Mouse (Mus musculus) left cerebral cortex, adult 11 months (tissue): Measurements from ENCODE around the gene Lrmda.

Source experiments
- DNase-seq: peaks from one replicate; pipeline ENCODE4 v3.0.0; 2022; ENCODE audit warnings: low spot score

Gene Lrmda

DNA sequence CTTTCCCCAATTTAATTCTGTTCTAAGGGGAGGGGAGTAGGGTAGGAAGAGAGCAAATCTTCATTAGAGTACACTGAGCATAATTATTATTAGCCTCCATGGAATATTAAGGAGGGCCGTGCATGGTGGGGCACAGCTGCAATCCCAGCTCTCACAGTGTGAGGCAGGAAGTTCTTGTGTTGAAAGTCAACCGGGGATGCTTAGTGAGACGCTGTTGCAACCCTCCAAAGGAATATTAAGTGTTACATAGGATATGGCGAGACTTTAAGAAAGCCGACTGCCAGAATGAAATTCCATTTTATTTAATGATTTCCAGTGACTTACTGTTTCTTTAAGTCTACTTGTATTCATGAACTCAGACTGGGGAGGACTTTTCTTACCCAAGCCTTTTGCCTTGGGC lies 23.9 kb downstream of the Lrmda start:
- DNase-seq, result no peak

DNA sequence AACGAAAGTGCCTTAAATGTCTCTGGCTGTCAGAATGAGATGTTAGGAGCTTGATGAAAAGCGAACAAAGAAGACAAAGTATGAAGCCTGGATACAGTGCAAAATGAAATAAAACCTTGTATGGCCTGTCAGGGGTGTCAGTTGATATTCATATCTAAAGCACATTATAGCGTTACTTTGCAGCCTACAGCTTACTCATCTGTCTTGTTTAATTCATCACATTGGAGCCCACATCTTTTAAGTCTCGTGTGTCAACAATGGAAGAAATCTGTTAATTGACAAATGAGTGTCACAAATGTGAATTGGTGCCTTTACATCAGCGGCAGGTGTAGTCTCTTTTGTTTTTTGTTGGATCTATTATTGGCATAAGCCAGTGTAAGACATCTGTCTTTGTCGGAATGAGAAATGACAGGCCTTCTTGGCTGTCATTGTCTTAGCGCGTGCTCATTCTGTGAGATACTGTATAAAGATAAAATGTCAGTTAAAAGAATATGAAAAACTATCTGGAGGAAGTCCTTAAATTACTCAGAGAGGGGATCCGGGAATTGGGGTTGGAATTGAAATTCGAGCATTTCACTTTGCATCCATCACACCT lies 26.8 kb downstream of the Lrmda start:
- DNase-seq, result no peak

DNA sequence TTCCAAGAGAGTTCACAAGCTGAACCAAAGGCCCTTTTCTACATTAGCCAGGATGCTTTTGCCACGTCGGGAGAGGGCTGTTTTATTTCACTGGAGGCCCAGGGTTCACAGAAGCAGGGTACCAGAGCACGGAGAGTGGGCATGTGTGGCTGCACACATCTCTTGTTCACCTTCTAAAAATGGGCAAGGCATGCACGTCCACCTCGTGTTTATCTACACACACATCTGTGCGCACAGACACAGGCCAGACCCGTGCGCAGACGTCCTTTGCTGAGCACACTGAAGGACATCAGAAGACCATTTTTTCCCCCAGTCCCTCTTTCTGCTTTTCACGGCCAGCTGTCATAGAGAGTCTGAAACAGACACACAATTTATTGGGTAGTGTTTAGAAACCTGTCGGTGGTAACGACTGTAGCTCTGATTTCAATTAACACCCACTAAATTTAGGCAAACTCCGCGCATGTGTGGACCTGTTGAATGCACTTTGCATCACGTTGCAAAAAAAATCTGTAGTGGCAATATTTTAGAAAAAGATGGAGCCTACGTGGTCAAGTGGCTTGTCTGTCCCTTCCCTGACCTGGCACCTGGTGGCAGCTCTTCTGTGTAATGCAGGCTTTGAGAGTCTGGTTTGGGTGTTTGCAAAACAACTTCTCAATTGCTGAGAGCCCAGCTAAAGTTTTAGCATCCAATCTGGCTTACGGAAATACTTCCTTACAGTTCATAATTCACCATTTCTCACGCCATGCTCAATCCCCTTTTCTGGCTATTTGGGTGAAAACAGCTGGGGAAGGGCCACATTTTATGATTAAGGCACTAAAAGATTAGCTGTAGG lies 28.8 kb downstream of the Lrmda start:
- no peak for DNase-seq

DNA sequence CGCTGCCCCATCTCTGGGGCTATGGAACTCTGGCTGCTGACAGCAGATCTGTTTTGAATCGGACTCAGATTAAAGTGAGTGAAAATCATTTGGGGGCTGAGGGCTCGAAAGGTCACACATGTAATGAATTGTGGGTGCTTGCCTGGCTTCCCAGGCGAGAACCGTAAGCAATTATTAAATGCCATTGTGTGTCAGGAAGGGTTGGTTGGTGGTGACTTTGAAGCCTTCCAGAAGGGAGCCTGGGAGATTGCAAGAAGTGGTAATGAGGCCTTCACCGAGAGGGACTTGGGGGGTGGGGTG lies 29.3 kb downstream of the Lrmda start:
- no peak for DNase-seq

DNA sequence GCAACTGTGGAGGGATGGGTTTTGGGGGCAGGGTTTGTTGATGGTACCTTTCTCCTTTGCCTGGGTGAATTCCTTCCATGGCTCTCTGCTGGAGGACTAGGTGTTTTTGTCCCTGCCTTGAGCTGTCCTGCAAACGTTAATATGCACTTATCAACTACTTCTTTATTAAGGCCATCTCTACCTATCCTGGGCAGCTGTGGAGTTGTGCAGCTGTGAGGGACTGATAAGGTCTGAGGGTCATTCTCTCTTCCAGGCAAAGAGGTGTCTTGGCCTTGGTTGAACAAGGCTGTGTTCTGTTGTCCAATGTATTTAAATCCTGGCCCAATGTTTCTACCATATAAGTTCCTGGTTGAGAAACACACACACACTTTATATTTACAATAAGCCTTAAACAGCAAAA lies 29.8 kb downstream of the Lrmda start:
- DNase-seq, result no peak

DNA sequence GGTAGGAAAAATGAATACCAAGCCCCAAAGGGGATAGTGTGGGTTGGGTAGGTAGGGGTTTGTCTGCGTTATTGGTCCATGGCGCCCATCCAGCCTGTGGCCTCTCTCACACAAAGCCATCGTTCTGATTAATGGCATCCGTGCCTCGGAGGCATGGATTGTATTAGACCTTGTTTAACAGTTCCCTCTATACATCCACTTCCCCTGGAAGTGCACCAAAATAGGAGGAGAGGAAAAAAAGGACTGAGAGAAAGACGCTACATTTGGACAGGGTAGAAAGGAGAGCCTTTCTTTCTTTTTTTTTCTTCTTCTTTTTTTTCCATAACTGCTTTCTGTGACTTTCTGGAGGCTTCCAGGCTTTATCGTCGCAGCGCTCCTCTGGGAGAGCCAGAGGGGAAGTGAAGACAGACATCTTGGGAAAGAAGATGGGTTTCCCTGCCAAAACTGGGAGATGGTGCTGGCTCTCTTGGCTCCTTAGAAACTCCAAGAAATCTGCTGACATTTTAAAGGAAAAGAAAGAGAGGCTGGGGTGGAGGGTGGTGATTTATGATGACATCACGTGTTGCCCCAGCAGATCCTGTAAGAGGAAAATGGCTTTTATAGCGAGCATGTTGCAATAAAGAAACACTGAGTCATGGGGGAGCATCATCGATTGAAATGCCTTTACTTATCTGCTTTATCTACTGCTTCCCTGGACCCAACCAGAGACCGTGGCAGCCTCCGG lies 32.6 kb downstream of the Lrmda start:
- no peak for DNase-seq

DNA sequence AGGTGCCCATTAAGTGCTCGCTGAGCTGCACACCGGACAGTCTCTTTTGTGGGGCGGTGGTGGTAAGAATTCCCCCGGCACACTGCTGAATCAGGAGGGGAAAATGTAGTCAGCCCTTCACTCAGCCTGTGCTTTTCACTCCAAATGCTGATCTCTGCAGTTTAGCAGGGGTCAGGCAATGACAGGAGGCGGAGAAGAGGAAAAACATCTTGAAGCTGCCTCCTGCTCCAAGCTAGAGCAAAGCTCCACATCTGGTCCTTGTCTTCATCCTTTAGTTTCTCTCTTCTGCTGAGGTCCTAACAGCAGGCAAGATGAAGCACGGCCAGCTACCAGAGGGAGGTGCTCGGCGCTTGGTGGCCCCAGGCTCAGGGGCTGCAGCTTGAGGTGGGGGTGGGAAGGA lies 36.1 kb downstream of the Lrmda start:
- no peak for DNase-seq

DNA sequence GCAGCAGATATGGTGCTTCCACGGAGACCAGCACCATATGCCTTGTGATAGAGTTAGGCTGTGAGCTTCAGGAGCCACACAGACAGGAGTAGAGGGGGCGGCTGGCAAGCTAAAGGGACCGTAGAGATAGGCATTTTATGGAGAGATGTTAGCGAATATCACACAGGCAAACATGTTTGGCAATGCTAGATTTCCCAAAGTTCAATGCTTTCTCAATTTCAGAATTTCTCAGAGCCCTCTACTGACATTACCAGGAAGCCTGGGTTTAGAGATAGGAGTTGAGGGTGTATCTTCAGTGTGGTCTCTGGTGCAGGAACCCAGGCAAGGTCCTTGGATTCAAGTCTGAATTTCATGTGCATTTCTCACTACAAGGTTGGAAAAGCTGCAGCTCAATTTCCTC lies 36.7 kb downstream of the Lrmda start:
- DNase-seq, result no peak

DNA sequence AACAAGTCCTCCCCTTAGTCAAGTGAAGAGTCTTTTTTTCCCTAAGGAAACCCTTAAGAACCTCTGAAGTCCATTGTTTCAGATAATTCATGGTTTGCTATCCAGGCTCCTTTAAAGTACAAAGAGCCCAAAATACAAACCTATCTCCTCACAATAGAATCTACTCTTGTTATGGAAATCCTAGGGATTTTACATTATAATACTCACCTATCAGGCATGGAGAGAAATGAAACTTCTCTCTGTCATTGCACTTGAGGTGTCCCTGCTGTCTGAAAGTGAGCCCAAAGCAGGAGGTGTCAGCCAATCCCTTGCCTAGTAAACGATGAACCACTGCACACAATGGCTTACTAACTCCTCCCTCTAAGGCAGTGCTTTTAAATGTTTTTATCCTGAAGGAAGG lies 39.2 kb downstream of the Lrmda start:
- DNase-seq, result no peak

DNA sequence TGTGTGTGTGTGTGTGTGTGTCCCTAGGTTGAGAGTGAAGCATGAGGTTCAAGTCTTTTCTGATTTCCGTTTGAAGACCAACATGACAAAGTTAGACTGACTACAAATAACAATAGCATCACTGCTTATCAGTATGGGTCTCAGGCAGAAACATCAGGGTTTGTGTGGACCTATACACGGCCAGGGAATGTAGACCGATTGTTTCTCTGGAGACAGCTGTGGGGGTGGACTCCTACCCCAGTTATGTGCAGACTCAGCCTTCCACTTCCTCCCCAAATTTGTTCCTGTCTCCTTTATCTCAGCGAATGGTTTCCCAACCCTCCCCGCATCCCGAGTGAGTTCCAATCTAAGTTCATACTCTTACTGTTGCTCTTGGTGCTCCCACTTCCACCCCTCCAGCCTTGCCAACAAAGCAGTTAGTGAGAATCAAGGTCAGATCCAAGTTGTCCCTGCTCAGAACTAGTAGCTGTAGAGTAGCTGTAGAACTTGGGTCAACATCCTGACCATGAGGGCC lies 39.9 kb downstream of the Lrmda start:
- DNase-seq, result no peak

DNA sequence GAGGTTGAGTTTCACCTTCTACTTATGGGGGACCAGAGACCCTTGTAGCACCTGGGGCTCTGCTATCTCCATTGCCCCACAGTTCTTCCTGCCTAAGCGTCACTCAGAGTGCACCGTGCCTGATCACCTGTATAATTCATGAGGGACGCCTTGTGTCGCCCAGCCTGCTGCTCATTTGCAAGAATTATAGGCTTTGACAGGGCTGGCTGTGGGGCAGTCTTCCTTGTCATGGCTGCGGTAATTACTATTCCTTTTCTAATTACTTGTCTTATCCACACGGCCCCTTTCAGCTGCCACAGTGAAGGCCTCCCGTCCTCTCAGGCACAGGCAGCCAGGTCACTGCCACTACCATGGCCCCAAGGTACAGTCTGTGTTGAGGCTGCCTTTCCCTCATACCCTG lies 41.3 kb downstream of the Lrmda start:
- DNase-seq, result no peak

DNA sequence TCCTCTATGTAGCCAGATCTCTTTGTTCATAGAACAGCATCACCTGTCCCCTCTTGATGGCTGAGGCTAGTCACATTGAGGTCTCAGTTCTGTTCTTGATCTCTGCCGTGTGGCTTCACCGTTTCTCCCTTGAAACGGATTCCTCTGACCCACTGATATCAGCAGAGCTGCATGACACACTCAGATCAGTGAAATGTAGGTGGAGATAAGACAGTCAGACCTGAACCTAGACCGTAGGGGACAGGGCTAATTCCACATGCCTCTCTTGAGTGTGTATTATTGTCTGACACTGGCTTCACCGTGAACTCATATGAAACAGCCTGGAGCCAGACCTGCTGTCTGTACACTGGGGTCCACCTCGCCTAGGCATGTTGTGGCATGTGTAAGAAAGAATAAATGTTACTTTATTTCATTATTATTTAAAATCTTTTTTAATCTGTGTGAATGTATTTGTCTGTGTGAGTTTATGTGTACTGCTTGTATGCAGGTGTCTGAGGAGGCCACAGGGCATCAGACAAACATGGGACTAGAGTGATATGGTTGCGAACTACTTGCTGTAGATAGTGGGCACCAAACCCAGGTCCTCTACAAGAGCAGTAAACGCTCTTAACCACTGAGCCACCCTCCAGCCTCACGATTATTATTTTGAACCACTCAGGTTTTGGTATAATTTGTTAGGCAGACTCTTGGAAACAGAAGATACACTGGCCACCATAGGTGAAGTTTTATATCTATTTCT lies 42.8 kb downstream of the Lrmda start:
- DNase-seq, result no peak

DNA sequence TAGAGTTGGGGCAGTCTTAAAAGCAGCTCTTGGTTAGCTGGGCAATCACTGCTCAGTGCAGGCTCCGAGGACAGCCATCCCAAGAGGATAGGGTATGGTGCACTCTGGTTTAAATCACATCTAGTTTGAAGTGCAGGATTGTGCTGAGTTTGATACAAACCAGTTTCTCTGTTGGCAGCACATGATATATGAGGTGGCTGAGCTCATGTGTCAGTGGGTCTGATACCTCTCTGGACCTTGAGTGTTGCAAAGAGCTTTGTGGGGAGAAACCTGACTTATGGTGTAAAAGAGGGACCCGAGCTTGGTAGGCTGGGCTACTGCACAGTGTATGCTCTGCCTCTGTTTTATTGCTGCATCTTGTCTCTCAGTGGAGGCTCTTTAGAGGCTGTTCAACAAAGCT lies 49.7 kb downstream of the Lrmda start:
- no peak for DNase-seq

DNA sequence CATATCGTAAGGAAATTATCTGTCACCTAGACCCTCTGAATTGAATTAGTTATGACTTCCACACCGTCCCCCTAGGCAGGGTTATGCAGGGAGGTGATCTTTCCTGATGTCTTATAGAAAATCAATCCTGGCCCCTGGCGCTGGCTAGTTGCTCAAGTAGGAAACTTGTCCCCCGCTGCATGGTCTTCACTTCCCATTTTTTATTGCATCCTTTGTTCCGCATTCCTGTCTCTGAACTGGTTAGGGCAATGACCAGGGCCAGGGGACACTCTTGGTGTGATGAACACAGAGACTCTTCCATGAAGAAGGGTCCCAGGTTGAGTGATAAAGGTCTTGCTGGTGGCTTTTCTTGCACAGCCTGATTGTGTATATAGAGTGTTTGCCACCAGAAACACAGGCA lies 53.9 kb downstream of the Lrmda start:
- DNase-seq, result no peak

DNA sequence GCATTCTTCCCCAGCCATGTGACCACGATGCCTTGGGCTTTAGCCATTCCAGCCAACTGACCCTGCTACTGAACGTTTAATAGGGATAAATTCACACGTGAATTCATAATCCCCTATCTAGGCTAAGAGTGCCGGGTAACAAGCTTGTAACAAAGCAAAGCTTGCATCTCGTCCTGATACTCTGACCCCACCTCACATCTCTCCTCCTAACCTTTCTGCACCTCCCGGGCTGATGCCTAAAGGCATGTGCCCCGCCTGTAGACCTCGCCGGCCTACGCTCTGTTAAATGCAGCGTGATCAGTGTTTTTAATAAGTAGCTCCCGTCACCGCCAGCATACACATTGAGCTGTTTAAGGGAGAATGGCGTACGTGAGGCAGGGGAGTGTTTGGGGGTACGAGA lies 54.7 kb downstream of the Lrmda start:
- DNase-seq, result no peak

DNA sequence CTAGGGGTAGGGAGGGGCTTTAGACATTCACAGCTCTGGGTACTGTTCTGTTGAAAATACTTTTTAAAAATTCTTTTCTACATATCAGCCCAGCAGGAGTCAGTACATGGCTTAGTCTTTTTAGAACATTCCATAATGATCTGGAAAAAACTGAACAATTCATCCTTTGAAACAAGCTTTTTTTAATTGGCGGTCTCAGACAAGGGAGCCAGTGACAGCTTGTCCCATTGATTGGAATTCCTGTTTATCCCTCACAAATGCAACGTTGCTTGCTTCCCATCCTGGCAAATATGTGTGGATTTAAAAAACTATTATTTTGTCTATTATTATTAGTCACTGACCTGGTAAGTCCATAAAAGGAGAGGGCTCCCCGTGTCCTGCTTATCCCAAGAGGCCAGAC lies 64.4 kb downstream of the Lrmda start:
- DNase-seq, result no peak

DNA sequence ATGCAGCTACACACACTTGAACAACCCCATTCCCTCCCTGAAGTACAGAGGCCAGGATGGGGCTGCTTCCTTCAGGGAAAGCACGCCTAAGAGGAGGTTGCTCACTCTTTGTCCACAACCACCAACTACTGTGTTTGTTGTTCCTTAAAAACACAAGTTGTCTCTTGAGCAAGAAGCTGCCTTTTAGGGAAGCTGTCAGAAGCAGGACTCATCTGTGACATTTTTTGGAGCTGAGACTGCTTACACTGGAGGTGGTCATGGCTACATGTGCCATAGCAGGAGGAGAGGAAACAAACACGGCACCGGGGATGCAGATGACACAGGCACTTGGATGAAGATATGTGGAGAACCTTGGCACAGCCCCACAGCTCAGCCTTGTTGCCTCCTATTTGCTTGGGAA lies 65.9 kb downstream of the Lrmda start:
- DNase-seq, result no peak

DNA sequence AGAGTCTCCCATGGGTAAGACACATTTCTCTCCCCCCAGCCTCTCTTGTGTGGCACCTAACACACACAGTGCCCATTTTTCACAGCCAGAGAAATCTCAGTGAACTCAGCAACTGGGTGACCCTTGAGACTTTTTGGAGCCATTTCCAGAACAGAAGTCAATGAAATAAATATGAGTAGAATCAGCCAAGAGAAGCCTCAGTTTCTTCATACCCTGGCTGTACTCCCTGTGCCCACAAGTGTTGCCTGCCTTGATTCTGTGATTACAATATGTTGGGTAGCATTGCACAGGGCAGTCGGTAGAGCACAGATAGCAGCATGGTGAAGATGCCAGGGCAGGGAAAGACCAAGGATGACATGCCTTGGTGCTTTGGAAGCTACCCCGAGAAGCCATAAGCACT lies 69.1 kb downstream of the Lrmda start:
- no peak for DNase-seq

DNA sequence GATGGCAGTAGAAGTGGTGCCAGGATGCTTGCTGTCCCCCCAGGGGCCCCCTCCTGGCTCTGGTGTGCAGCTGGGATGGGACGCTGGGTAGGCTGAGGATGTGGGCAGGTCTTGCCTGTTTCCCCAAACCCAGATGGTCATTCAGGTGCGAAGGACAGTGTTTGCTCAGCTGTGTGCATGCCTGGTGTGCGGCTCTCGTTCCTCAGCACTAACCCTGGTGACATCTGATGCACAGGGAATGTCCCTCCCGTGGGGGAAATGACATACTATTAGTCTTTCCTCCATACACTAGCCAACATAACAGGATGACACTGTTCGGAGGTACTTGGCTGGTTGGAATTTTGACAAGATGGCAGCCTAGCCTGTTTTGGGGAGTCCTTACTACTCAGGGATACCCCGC lies 69.8 kb downstream of the Lrmda start:
- DNase-seq, result no peak

DNA sequence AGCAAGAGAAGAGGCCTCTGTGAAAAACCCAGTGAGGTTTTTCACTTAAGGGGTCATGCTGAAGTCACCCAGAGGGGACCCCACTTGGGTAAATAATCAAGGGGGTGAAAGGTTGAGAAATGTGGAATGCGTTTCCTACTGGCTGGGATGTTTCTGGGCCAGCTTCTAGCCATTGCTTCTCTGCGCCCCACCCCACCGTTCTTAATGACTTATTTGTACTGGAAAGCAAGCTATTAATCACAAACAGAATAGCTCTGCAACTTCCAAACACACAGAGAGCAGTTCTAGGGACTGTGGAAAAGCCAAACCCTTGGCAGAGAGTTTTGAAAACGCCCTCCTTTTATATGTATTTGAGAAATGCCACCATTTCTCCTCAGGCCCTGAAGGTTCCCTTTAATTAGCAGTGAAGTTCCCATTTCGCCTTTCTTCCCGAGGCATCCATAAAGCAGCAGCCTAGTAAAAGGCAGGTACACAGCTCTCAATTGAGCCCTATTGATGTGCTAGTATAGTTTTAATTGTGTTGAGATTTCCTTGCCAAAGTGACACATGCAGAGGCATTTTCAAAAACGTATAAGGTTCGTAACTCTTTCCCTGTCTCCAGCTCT lies 70.5 kb downstream of the Lrmda start:
- no peak for DNase-seq

DNA sequence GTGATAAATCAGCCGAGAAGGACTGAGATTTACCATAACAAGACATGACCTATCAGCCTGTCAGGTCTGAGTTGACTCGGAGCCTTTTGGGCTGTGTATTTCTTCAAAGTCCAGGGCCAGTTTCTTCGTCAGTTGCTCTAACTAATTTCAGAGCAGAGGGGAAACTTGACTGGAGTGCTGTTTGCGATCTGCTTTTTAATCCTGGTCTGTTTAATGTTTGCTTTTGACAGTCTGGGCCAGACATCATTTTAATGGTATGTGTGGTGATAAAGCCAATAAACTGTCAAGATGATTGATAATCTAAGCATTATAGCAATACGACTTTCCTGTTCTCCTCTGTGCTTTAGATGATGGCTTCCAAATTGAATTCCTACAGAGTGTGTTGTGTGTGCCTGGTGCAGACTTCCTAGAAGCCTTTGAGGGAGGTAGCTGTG lies 71.3 kb downstream of the Lrmda start:
- DNase-seq, result no peak

DNA sequence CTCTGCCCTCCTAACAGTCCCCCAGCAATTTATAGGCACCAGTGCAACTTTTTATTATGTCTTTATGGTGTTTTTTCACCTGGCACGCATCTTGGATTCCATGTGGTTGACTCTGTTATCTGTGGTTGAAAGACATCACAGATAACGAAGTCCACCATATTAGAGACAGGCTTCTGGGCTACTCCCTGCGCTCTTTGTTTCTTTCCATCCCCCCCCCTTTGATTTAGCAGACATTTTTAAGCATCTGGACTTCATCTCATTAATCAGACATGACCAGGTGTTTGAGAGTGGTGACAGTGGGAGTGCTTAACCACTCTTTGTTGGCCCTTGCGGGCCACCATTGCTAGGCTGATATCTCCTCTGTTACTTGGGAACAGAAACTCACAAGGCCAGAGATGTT lies 71.8 kb downstream of the Lrmda start:
- DNase-seq, result no peak
